Mouse (Mus musculus): ENCODE results near the gene Cdk5r1. TPM values are rescaled to one million over a fixed set of nuclear protein-coding genes. Genes with fewer than 3 reads are reported as not detected.
A peak's percentile ranks its signal among the peaks of the same experiment; 100 is the strongest.

Gene Cdk5r1
- total RNA-seq, 2 experiments from 2014 or later, result 0.19 to 1.7 TPM

GRCm38 (mm10) chr11:80527697-80528096, 50.9 kb downstream of the Cdk5r1 start:
- peak; percentile 58; the same call in 1 of the 2 replicates for ATAC-seq (replicated peaks; ENCODE audit: low FRiP score, poor library complexity, severe bottlenecking)

- no peak for ATAC-seq (replicated peaks; ENCODE audit: low FRiP score, poor library complexity, severe bottlenecking)
These were observed 52.3 kb downstream of the Cdk5r1 start for GRCm38 (mm10) chr11:80529149-80529548.

Other genes with a start within 250 kb of the Cdk5r1 start
- not detected in 2 replicates for gene Rhbdl3, start 176.1 kb upstream of the Cdk5r1 start, total RNA-seq (2015; ENCODE audit: low replicate concordance)
- not detected in 2 replicates for gene Rhbdl3, start 176.1 kb upstream of the Cdk5r1 start, total RNA-seq (2017; ENCODE audit: low replicate concordance)
- 0.84 and 0.96 TPM in 2 replicates for gene 5730455P16Rik, start 99.0 kb upstream of the Cdk5r1 start, total RNA-seq (2015; ENCODE audit: low replicate concordance)
- gene 5730455P16Rik, start 99.0 kb upstream of the Cdk5r1 start, total RNA-seq (2017; ENCODE audit: low replicate concordance), result 3.8 and 4.0 TPM in 2 replicates
- 409 and 448 TPM in 2 replicates for gene Zfp207, start 93.7 kb upstream of the Cdk5r1 start, total RNA-seq (2015; ENCODE audit: low replicate concordance)
- gene Zfp207, start 93.7 kb upstream of the Cdk5r1 start, total RNA-seq (2017; ENCODE audit: low replicate concordance), result 409 and 414 TPM in 2 replicates
- 36.6 and 43.8 TPM in 2 replicates for gene Psmd11, start 48.4 kb upstream of the Cdk5r1 start, total RNA-seq (2015; ENCODE audit: low replicate concordance)
- gene Psmd11, start 48.4 kb upstream of the Cdk5r1 start, total RNA-seq (2017; ENCODE audit: low replicate concordance), result 41.2 and 53.1 TPM in 2 replicates

All from erythroblast, adult 5-6 weeks (primary cell).